Mouse (Mus musculus): ENCODE measurements around the gene Ppp1r37. TPM values are rescaled to one million over a fixed set of nuclear protein-coding genes. Genes with fewer than 3 reads are reported as not detected.

Ppp1r37 gene
- polyA plus RNA-seq, 1 experiment: 115 TPM

GRCm38 (mm10) chr7:19541681-19542154, 21.2 kb downstream of the Ppp1r37 start:
- peaks cover 3% of the 10 kb centered on the region; the same call in 1 of the 2 replicates for H3K4me1 ChIP-seq (ENCODE audit: control insufficient read depth, insufficient read depth, insufficient read length, low read length)
- no peak overlapping the region for H3K27ac ChIP-seq (ENCODE audit: insufficient read depth, low read depth, low read length)
- H3K4me3 ChIP-seq (ENCODE audit: low read depth, low read length): no peak overlapping the region
- no peaks in the 10 kb centered on the region for H3K36me3 ChIP-seq (ENCODE audit: control insufficient read depth, insufficient read depth, low read length)
- TF ChIP-seq POLR2A (IDR thresholded peaks at IDR 0.05; ENCODE audit: low read depth, low read length) (no peak), CTCF (IDR thresholded peaks at IDR 0.05; ENCODE audit: extremely low read depth, insufficient read length, insufficient replicate concordance, low read depth, low read length) (no peak)
- no peaks in the 10 kb centered on the region for H3K27me3 ChIP-seq (ENCODE audit: control insufficient read depth, insufficient read depth, low read length)
- WGBS: 76% methylated on average over 7 of the region's 7 CpGs

- no peaks in the 10 kb centered on the region; the same call in 1 of the 2 replicates for H3K4me1 ChIP-seq (ENCODE audit: control insufficient read depth, insufficient read depth, insufficient read length, low read length)
- H3K27ac ChIP-seq (ENCODE audit: insufficient read depth, low read depth, low read length): no peak overlapping the region
- no peak for TF ChIP-seq CTCF (IDR thresholded peaks at IDR 0.05; ENCODE audit: extremely low read depth, insufficient read length, insufficient replicate concordance, low read depth, low read length)
- TF ChIP-seq POLR2A (IDR thresholded peaks at IDR 0.05; ENCODE audit: low read depth, low read length): no peak
- H3K27me3 ChIP-seq (ENCODE audit: control insufficient read depth, insufficient read depth, low read length): no peaks in the 10 kb centered on the region
- H3K4me3 ChIP-seq (ENCODE audit: low read depth, low read length): no peak overlapping the region
- H3K36me3 ChIP-seq (ENCODE audit: control insufficient read depth, insufficient read depth, low read length): no peaks in the 10 kb centered on the region
- WGBS: 46% methylated on average over 2 of the region's 2 CpGs
These were observed 21.9 kb downstream of the Ppp1r37 start for GRCm38 (mm10) chr7:19540771-19541566.

GRCm38 (mm10) chr7:19534676-19535075, 28.2 kb downstream of the Ppp1r37 start:
- H3K4me3 ChIP-seq (ENCODE audit: low read depth, low read length): no peak overlapping the region
- TF ChIP-seq POLR2A (IDR thresholded peaks at IDR 0.05; ENCODE audit: low read depth, low read length): no peak
- no peak for TF ChIP-seq CTCF (IDR thresholded peaks at IDR 0.05; ENCODE audit: extremely low read depth, insufficient read length, insufficient replicate concordance, low read depth, low read length)
- peaks cover 3% of the 10 kb centered on the region for H3K4me1 ChIP-seq (ENCODE audit: control insufficient read depth, insufficient read depth, insufficient read length, low read length)
- WGBS: 95% methylated on average over 10 of the region's 10 CpGs
- H3K36me3 ChIP-seq (ENCODE audit: control insufficient read depth, insufficient read depth, low read length): peaks cover 41% of the 10 kb centered on the region
- no peaks in the 10 kb centered on the region for H3K27me3 ChIP-seq (ENCODE audit: control insufficient read depth, insufficient read depth, low read length)
- H3K27ac ChIP-seq (ENCODE audit: insufficient read depth, low read depth, low read length): no peak overlapping the region

- Histone ChIP-seq H3K36me3 (ENCODE audit: control insufficient read depth, insufficient read depth, low read length) (peaks cover 41% of the 10 kb centered on the region), H3K27me3 (ENCODE audit: control insufficient read depth, insufficient read depth, low read length) (no peaks in the 10 kb centered on the region), H3K27ac (ENCODE audit: insufficient read depth, low read depth, low read length) (no peak overlapping the region), H3K4me3 (ENCODE audit: low read depth, low read length) (no peak overlapping the region), H3K4me1 (ENCODE audit: control insufficient read depth, insufficient read depth, insufficient read length, low read length) (peaks cover 3% of the 10 kb centered on the region)
- 84% methylated on average over 14 of the region's 14 CpGs for WGBS
- TF ChIP-seq CTCF (IDR thresholded peaks at IDR 0.05; ENCODE audit: extremely low read depth, insufficient read length, insufficient replicate concordance, low read depth, low read length): no peak
- no peak for TF ChIP-seq POLR2A (IDR thresholded peaks at IDR 0.05; ENCODE audit: low read depth, low read length)
These were observed 30.6 kb downstream of the Ppp1r37 start for GRCm38 (mm10) chr7:19532240-19532639.

GRCm38 (mm10) chr7:19531077-19531476, 31.8 kb downstream of the Ppp1r37 start:
- Histone ChIP-seq H3K27ac (ENCODE audit: insufficient read depth, low read depth, low read length) (no peak overlapping the region), H3K4me1 (ENCODE audit: control insufficient read depth, insufficient read depth, insufficient read length, low read length) (peaks cover 3% of the 10 kb centered on the region), H3K36me3 (ENCODE audit: control insufficient read depth, insufficient read depth, low read length) (peaks cover 41% of the 10 kb centered on the region), H3K4me3 (ENCODE audit: low read depth, low read length) (no peak overlapping the region), H3K27me3 (ENCODE audit: control insufficient read depth, insufficient read depth, low read length) (no peaks in the 10 kb centered on the region)
- WGBS: 63% methylated on average over 10 of the region's 10 CpGs
- TF ChIP-seq POLR2A (IDR thresholded peaks at IDR 0.05; ENCODE audit: low read depth, low read length) (no peak), CTCF (IDR thresholded peaks at IDR 0.05; ENCODE audit: extremely low read depth, insufficient read length, insufficient replicate concordance, low read depth, low read length) (peak; percentile 43; the same call in 1 of the 2 replicates)

GRCm38 (mm10) chr7:19525105-19525481, 37.8 kb downstream of the Ppp1r37 start:
- 0 out of 2 replicates have a peak, but pooled peaks cover 2% of the 10 kb centered on the region for H3K36me3 ChIP-seq (ENCODE audit: control insufficient read depth, insufficient read depth, low read length)
- TF ChIP-seq POLR2A (IDR thresholded peaks at IDR 0.05; ENCODE audit: low read depth, low read length): no peak
- no peak for TF ChIP-seq CTCF (IDR thresholded peaks at IDR 0.05; ENCODE audit: extremely low read depth, insufficient read length, insufficient replicate concordance, low read depth, low read length)
- 35% methylated on average over 2 of the region's 2 CpGs for WGBS
- H3K4me1 ChIP-seq (ENCODE audit: control insufficient read depth, insufficient read depth, insufficient read length, low read length): peaks cover 18% of the 10 kb centered on the region
- no peak overlapping the region for H3K4me3 ChIP-seq (ENCODE audit: low read depth, low read length)
- no peak overlapping the region for H3K27ac ChIP-seq (ENCODE audit: insufficient read depth, low read depth, low read length)
- peaks cover 25% of the 10 kb centered on the region for H3K27me3 ChIP-seq (ENCODE audit: control insufficient read depth, insufficient read depth, low read length)

- H3K4me3 ChIP-seq (ENCODE audit: low read depth, low read length): peak overlapping the region; percentile 47; the same call in 1 of the 2 replicates
- 23% methylated on average over 24 of the region's 24 CpGs for WGBS
- H3K4me1 ChIP-seq (ENCODE audit: control insufficient read depth, insufficient read depth, insufficient read length, low read length): peaks cover 18% of the 10 kb centered on the region
- no peaks in the 10 kb centered on the region for H3K36me3 ChIP-seq (ENCODE audit: control insufficient read depth, insufficient read depth, low read length)
- TF ChIP-seq CTCF (IDR thresholded peaks at IDR 0.05; ENCODE audit: extremely low read depth, insufficient read length, insufficient replicate concordance, low read depth, low read length) (no peak), POLR2A (IDR thresholded peaks at IDR 0.05; ENCODE audit: low read depth, low read length) (no peak)
- peaks cover 30% of the 10 kb centered on the region for H3K27me3 ChIP-seq (ENCODE audit: control insufficient read depth, insufficient read depth, low read length)
- no peak overlapping the region for H3K27ac ChIP-seq (ENCODE audit: insufficient read depth, low read depth, low read length)
These were observed 38.3 kb downstream of the Ppp1r37 start for GRCm38 (mm10) chr7:19524420-19525104.

All from small intestine, adult 2 months (tissue).